Mouse (Mus musculus): ENCODE measurements at regions not wholly inside any gene's neighbourhood (a gene's known extent, or its start where the extent isn't known, plus 50 kb on each side); places are given as distances from the start of the nearest gene placed in this dataset.

DNA sequence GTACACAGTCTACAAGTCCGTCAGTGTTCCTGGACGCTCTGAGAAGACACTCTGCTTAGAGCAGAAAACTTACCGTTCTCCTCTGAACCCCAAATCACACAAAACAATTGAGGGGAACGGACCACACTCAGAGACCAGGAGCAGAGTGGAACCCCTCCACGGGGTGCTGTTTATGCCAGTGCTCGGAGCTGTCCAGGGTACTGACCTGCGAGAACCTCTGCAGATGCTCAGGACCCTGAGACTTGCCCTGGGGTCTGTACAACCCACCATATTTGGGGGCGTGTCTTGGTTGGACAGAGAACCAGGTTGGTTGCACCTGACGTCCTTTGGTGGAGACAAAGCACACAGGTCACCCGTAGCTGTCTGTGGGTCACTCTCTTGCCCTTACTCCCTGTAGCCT, 177.3 kb upstream of the Mvb12b start:
- H3K27ac ChIP-seq (ENCODE audit: insufficient read depth, low read length): no peak overlapping the region
- H3K4me1 ChIP-seq (ENCODE audit: control insufficient read depth, insufficient read depth, low read length): no peaks in the 10 kb centered on the region
- H3K4me3 ChIP-seq (ENCODE audit: insufficient read depth, low read length): no peak overlapping the region
- TF ChIP-seq POLR2A (IDR thresholded peaks at IDR 0.05; ENCODE audit: extremely low read depth, insufficient read depth, low read length): no peak
- no peak for TF ChIP-seq CTCF (IDR thresholded peaks at IDR 0.05; ENCODE audit: extremely low read depth, insufficient read depth, low read length)

DNA sequence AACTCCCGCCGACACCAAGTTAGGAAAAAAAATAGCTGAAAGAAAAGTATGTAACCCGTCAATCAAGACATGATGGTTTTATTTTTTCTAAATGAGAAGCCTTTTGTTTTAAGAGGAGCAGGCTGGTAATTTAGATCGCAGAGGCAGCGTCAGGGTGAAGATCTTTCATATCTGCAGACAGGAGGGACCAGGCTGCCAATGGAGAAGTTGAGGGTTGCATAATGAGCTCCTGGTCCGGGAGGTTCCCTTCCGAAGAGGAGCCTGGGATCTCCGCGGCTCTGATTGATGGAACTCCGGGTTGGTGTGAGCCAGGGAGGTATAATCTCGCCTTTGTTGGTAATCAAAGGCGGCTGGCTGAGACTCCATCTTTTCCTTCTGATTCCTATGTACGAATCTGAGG, 168.8 kb upstream of the Mvb12b start:
- H3K4me3 ChIP-seq (ENCODE audit: insufficient read depth, low read length): no peak overlapping the region
- TF ChIP-seq POLR2A (IDR thresholded peaks at IDR 0.05; ENCODE audit: extremely low read depth, insufficient read depth, low read length): no peak
- TF ChIP-seq CTCF (IDR thresholded peaks at IDR 0.05; ENCODE audit: extremely low read depth, insufficient read depth, low read length): no peak
- no peaks in the 10 kb centered on the region for H3K4me1 ChIP-seq (ENCODE audit: control insufficient read depth, insufficient read depth, low read length)
- H3K27ac ChIP-seq (ENCODE audit: insufficient read depth, low read length): no peak overlapping the region

DNA sequence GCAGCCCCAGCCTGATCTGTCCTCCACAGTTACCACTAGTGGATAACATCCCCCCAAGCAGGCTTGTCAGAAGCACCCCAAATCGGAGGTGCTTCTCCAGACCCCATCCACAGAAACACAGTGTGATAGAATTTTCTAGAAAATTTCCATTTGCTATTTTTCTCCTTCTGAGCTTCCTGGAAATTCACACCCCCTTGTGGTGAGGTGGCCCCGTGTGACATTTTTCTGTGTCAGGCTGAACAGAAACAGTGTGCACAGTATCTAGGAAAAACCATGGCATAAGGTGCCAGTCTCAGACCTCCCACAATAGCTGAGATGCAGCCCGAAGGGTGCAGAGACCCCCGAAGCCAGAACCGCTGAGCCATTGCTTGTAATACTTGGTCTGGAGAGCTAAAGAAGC, 155.3 kb upstream of the Mvb12b start:
- no peak overlapping the region for H3K27ac ChIP-seq (ENCODE audit: insufficient read depth, low read length)
- TF ChIP-seq POLR2A (IDR thresholded peaks at IDR 0.05; ENCODE audit: extremely low read depth, insufficient read depth, low read length): no peak
- TF ChIP-seq CTCF (IDR thresholded peaks at IDR 0.05; ENCODE audit: extremely low read depth, insufficient read depth, low read length): peak; percentile 16; the same call in 1 of the 2 replicates
- no peaks in the 10 kb centered on the region for H3K4me1 ChIP-seq (ENCODE audit: control insufficient read depth, insufficient read depth, low read length)
- no peak overlapping the region for H3K4me3 ChIP-seq (ENCODE audit: insufficient read depth, low read length)

DNA sequence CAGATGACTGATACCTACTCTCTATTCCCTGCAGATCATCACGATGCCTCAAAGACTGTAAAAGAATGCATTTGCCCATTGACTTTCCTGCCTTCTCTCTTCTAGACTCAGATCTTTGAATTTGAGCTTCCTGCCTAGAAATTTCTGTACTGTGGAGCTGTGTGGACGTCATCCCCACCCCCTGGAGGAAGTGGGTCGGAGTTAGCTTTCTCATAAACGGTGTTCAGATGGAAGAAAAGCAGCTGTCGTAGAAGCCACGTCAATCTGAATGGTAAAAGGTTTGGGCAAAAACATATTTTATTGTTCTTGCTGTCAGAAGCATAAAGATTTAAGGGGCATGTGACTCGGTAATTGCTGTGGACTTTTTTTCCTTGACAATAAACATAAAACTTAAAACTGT, 154.6 kb upstream of the Mvb12b start:
- H3K4me3 ChIP-seq (ENCODE audit: insufficient read depth, low read length): no peak overlapping the region
- no peak overlapping the region for H3K27ac ChIP-seq (ENCODE audit: insufficient read depth, low read length)
- TF ChIP-seq CTCF (IDR thresholded peaks at IDR 0.05; ENCODE audit: extremely low read depth, insufficient read depth, low read length): no peak
- TF ChIP-seq POLR2A (IDR thresholded peaks at IDR 0.05; ENCODE audit: extremely low read depth, insufficient read depth, low read length): no peak
- H3K4me1 ChIP-seq (ENCODE audit: control insufficient read depth, insufficient read depth, low read length): no peaks in the 10 kb centered on the region

DNA sequence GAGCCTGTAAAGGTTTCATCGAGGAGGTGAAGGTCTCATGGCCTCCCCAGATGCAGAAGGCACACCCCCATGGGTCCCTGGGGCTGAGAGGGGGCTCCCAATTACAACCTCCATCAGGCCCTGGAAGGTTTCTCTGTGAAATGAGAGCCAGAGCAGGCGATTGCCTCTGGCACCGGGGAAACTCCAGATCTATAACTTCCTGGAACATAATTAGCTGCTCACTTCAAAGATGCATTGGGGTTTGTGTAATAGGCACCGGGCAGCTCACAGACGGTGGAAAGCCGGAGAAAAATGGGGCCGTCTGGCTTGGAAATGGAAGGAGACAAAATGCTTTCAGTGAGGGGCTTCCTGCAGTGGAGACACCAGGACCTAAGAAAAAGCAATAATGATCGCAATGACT, 151.2 kb upstream of the Mvb12b start:
- Histone ChIP-seq H3K4me3 (ENCODE audit: insufficient read depth, low read length) (no peak overlapping the region), H3K4me1 (ENCODE audit: control insufficient read depth, insufficient read depth, low read length) (no peaks in the 10 kb centered on the region), H3K27ac (ENCODE audit: insufficient read depth, low read length) (no peak overlapping the region)
- TF ChIP-seq POLR2A (IDR thresholded peaks at IDR 0.05; ENCODE audit: extremely low read depth, insufficient read depth, low read length) (no peak), CTCF (IDR thresholded peaks at IDR 0.05; ENCODE audit: extremely low read depth, insufficient read depth, low read length) (no peak)

DNA sequence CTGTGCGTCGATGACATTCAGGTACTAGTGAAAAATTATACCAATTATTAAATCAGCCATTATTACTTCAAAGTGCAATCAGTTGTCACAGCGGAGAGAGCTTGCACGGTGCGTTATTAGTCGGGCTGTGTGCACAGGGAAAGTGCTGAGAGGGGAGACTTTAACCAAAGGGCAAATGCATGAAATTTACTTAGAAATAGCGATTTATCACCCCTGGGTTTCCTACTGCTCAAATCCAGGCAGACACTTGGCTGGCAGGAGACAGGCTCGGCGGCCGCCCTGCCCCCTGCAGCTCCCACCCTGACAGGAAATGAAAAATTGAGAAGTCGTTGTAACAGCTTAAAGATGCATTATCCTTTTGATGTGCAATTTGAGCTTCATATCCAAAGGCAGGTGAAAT, 145.5 kb upstream of the Mvb12b start:
- Histone ChIP-seq H3K27ac (ENCODE audit: insufficient read depth, low read length) (no peak overlapping the region), H3K4me3 (ENCODE audit: insufficient read depth, low read length) (no peak overlapping the region), H3K4me1 (ENCODE audit: control insufficient read depth, insufficient read depth, low read length) (0 out of 2 replicates have a peak, but pooled peaks cover 1% of the 10 kb centered on the region)
- TF ChIP-seq CTCF (IDR thresholded peaks at IDR 0.05; ENCODE audit: extremely low read depth, insufficient read depth, low read length): no peak
- TF ChIP-seq POLR2A (IDR thresholded peaks at IDR 0.05; ENCODE audit: extremely low read depth, insufficient read depth, low read length): no peak

DNA sequence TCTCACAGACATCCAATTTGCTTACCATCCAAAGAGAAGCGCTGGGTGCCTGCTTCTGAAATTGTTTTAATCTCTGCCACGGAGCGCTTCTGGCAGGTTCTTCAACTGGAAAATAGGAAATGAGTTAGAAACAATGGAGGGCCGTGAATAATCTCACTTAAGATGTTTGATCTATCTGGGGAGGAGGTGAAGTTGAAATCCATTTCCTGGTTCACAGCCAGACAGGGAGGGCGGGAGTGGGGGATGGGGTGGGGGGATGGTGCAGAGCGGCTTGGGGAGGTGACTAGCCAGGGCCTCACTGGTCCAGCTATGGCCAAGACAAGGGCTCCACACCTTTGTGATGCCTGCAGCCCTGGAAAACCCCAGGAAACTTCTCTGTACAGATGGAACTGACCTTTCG, 143.7 kb upstream of the Mvb12b start:
- Histone ChIP-seq H3K4me1 (ENCODE audit: control insufficient read depth, insufficient read depth, low read length) (0 out of 2 replicates have a peak, but pooled peaks cover 1% of the 10 kb centered on the region), H3K4me3 (ENCODE audit: insufficient read depth, low read length) (no peak overlapping the region), H3K27ac (ENCODE audit: insufficient read depth, low read length) (no peak overlapping the region)
- TF ChIP-seq POLR2A (IDR thresholded peaks at IDR 0.05; ENCODE audit: extremely low read depth, insufficient read depth, low read length): no peak
- no peak for TF ChIP-seq CTCF (IDR thresholded peaks at IDR 0.05; ENCODE audit: extremely low read depth, insufficient read depth, low read length)

DNA sequence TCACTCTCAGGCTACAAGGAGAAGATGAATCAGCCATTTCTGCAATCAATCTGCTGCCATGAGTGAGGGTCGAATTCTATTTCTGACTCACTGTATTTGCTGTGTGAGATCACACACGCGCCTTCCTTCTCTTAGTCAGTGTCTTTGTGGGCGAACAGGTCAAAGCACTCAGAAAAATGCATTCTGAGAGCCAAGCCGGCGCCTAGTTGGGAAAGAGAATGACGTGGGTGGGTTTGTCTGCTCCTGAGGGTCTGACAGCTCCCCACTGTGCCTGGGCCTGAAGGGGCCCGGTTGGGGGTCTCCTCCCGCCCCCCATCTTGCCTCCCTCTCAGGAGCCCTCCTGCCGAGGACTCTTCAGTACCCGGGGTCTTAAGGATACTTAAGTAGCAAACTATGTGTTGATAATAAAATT, 143.3 kb upstream of the Mvb12b start:
- no peak for TF ChIP-seq POLR2A (IDR thresholded peaks at IDR 0.05; ENCODE audit: extremely low read depth, insufficient read depth, low read length)
- Histone ChIP-seq H3K4me3 (ENCODE audit: insufficient read depth, low read length) (no peak overlapping the region), H3K27ac (ENCODE audit: insufficient read depth, low read length) (no peak overlapping the region), H3K4me1 (ENCODE audit: control insufficient read depth, insufficient read depth, low read length) (0 out of 2 replicates have a peak, but pooled peaks cover 1% of the 10 kb centered on the region)

DNA sequence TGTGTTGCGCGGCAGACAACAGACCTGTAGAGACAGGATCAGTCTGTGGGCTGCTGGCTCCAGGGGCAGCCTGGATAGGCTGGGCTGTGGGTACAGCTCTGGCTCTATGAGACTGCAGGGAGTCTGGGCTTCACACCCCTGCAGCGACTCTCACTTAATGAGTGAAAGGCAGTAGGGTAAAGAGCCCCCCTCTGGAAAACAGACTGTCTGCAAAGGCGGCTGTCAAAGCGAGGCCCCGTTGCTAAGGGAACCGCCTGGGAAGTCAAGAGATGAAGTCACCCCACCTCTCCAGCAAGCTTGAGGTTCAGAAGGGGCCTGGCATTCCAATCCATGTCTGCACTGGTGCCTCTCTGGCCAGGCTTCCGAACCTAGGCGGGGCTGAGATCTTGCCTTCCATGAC, 139.7 kb upstream of the Mvb12b start:
- Histone ChIP-seq H3K4me3 (ENCODE audit: insufficient read depth, low read length) (no peak overlapping the region), H3K27ac (ENCODE audit: insufficient read depth, low read length) (no peak overlapping the region), H3K4me1 (ENCODE audit: control insufficient read depth, insufficient read depth, low read length) (0 out of 2 replicates have a peak, but pooled peaks cover 1% of the 10 kb centered on the region)
- no peak for TF ChIP-seq CTCF (IDR thresholded peaks at IDR 0.05; ENCODE audit: extremely low read depth, insufficient read depth, low read length)
- TF ChIP-seq POLR2A (IDR thresholded peaks at IDR 0.05; ENCODE audit: extremely low read depth, insufficient read depth, low read length): no peak

DNA sequence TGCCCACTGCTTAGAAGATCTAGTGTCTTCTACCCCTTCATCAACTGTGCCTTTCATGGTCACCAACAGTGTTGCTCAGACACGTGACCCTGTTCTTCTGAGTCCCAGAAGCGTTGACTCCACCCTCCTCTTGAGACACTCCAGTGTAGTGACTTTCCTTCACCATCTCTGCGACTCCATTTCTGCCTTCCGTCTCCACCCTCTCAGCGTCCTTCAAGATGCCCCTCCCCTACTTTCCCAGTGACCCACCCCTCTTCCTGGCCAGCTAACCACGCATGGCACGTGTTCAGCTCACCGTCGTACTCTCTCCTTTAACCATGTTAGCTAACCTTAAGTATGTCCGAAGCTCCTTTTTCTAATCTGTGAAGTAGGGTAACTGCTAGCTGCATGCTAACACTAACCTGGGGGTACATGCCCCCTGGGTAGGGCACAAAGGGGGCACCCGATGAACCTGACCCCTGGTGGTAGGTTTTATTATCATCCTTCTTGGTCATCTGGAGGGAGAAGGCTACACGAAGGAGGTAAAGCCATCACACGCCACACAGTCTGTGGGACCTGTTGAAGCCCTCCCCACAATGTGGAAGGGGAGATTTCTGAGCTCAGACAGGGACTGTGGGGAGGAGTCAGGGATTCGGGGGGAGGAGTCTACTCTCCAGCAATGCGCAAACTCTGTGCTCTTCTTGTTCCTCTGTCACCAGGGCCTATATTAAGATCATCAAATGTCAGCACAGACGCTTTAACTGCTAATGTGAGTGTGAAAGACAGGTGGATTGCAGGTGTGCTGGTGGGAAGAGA, 139.0 kb upstream of the Mvb12b start:
- TF ChIP-seq POLR2A (IDR thresholded peaks at IDR 0.05; ENCODE audit: extremely low read depth, insufficient read depth, low read length) (no peak), CTCF (IDR thresholded peaks at IDR 0.05; ENCODE audit: extremely low read depth, insufficient read depth, low read length) (no peak)
- 0 out of 2 replicates have a peak, but pooled peaks cover 1% of the 10 kb centered on the region for H3K4me1 ChIP-seq (ENCODE audit: control insufficient read depth, insufficient read depth, low read length)
- H3K27ac ChIP-seq (ENCODE audit: insufficient read depth, low read length): no peak overlapping the region
- H3K4me3 ChIP-seq (ENCODE audit: insufficient read depth, low read length): no peak overlapping the region
